Mouse (Mus musculus): ENCODE results near the gene Mast4. TPM values are rescaled to one million over a fixed set of nuclear protein-coding genes. Genes with fewer than 3 reads are reported as not detected.
"Not testable (repeated sequence)": the region's sequence is repeated elsewhere in the genome, so short reads cannot be mapped to it uniquely, and the experiment has no call there.

The Mast4 gene
- 19.4 and 20.3 TPM in 2 replicates for polyA plus RNA-seq (2015; fragmentation: Nextera tagmentation; extraction: Ambion mirVana)

DNA sequence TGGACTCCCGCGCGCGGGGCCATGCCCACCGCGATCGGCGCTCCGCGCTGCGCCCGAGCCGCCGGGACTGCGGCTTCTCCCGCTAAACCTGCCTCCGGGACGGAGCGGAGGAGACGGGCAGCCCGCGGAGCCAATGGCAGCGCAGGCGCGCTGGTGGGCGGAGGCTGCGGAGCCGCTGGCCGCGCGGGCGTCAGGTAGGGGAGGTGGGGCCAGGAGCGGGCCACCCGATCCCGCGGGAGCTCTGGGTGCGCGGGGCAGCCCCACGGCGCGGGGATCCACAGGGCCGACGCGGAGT, at the start of gene Mast4:
TSS of gene Mast4 (minus strand) at position 106 of the 295 bp plus-strand sequence.
- H3K4me3 ChIP-seq (replicated peaks), result peak within 1 kb of the TSS; percentile 68
- under 1% methylated on average over 44 of the region's 44 CpGs for WGBS
- peaks cover 20% of the 10 kb centered on the region for H3K27me3 ChIP-seq (replicated peaks)
- H3K9ac ChIP-seq, result peak within 1 kb of the TSS; percentile 54
- peak within 1 kb of the TSS; percentile 91 for H3K4me2 ChIP-seq (replicated peaks)
- no peaks in the 10 kb centered on the region for H3K36me3 ChIP-seq
- no peaks in the 10 kb centered on the region for H3K9me3 ChIP-seq
- peak; percentile 98 for ATAC-seq
- no peak within 1 kb of the TSS for H3K27ac ChIP-seq
- peaks cover 5% of the 10 kb centered on the region for H3K4me1 ChIP-seq (replicated peaks)

GRCm38 (mm10) chr13:103374495-103374894, 40.2 kb upstream of the Mast4 start:
- Histone ChIP-seq H3K4me3 (replicated peaks) (no peak overlapping the region), H3K9ac (no peak overlapping the region), H3K36me3 (no peaks in the 10 kb centered on the region), H3K4me1 (replicated peaks) (no peaks in the 10 kb centered on the region), H3K9me3 (no peaks in the 10 kb centered on the region), H3K4me2 (replicated peaks) (no peak overlapping the region), H3K27me3 (replicated peaks) (no peaks in the 10 kb centered on the region), H3K27ac (no peak overlapping the region)
- no peak for ATAC-seq
- WGBS, result 37% methylated on average over 1 of the region's 1 CpGs

DNA sequence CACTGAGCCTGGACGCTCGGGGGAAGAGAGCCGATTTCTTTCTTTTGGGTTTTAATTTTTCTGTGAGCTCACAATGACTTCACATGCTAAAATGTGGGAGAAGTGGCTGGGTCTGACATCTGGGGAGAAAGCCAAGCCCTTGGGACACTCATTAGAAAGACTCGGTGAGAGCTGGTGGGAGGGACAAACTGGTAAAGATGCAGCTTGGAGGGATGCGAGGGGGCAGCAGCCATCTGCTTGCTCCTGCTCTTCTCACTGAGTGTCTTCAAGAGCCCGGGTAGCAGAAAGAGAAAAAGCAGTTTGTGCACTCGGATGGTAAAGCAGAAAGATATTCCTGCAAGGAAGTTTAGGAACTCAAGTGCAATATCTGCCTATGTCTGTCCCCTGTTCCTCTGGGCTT, 34.9 kb upstream of the Mast4 start:
- Histone ChIP-seq H3K4me2 (replicated peaks) (no peak overlapping the region), H3K9me3 (no peaks in the 10 kb centered on the region), H3K9ac (no peak overlapping the region), H3K27ac (no peak overlapping the region), H3K4me1 (replicated peaks) (no peaks in the 10 kb centered on the region), H3K27me3 (replicated peaks) (no peaks in the 10 kb centered on the region), H3K36me3 (no peaks in the 10 kb centered on the region), H3K4me3 (replicated peaks) (no peak overlapping the region)
- no peak for ATAC-seq
- WGBS, result 71% methylated on average over 7 of the region's 7 CpGs

- no peak overlapping the region for H3K9ac ChIP-seq
- ATAC-seq, result no peak
- H3K9me3 ChIP-seq, result no peaks in the 10 kb centered on the region
- no peak overlapping the region for H3K27ac ChIP-seq
- no peak overlapping the region for H3K4me2 ChIP-seq (replicated peaks)
- WGBS, result 82% methylated on average over 10 of the region's 10 CpGs
- H3K36me3 ChIP-seq, result no peaks in the 10 kb centered on the region
- H3K27me3 ChIP-seq (replicated peaks), result no peaks in the 10 kb centered on the region
- no peaks in the 10 kb centered on the region for H3K4me1 ChIP-seq (replicated peaks)
- no peak overlapping the region for H3K4me3 ChIP-seq (replicated peaks)
Observed at GRCm38 (mm10) chr13:103363181-103363580, 28.9 kb upstream of the Mast4 start.

DNA sequence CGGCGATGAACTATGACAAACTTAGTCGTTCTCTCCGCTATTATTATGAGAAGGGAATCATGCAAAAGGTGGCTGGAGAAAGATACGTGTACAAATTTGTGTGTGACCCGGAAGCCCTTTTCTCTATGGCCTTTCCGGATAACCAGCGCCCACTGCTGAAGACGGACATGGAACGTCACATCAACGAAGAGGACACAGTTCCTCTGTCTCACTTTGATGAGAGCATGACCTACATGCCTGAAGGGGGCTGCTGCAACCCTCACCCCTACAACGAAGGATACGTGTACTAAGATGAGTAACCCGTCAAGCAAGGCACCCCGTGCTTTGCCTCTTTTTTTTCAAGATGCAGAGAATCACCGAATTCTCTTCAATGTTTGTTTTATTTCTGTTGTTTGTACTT, 23.1 kb upstream of the Mast4 start:
- H3K4me2 ChIP-seq (replicated peaks); H3K36me3 ChIP-seq; H3K9ac ChIP-seq; H3K27me3 ChIP-seq (replicated peaks); H3K4me3 ChIP-seq (replicated peaks); H3K9me3 ChIP-seq; H3K4me1 ChIP-seq (replicated peaks); H3K27ac ChIP-seq; ATAC-seq: not testable (repeated sequence)
- 94% methylated on average over 16 of the region's 16 CpGs for WGBS

DNA sequence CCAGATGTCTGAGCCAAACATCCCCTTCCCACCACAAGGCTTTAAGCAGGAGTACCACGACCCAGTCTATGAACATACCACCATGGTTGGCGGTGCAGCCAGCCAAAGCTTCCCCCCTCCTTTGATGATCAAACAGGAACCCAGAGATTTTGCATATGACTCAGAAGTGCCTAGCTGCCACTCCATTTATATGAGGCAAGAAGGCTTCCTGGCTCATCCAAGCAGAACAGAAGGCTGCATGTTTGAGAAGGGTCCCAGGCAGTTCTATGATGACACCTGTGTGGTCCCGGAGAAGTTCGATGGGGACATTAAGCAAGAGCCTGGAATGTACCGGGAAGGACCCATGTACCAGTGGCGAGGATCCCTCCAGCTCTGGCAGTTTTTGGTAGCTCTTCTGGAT, 22.6 kb upstream of the Mast4 start:
- ATAC-seq; H3K9me3 ChIP-seq; H3K4me2 ChIP-seq (replicated peaks); H3K4me3 ChIP-seq (replicated peaks); H3K27ac ChIP-seq; H3K36me3 ChIP-seq; H3K27me3 ChIP-seq (replicated peaks); H3K9ac ChIP-seq; H3K4me1 ChIP-seq (replicated peaks): not testable (repeated sequence)
- 99% methylated on average over 5 of the region's 6 CpGs for WGBS

DNA sequence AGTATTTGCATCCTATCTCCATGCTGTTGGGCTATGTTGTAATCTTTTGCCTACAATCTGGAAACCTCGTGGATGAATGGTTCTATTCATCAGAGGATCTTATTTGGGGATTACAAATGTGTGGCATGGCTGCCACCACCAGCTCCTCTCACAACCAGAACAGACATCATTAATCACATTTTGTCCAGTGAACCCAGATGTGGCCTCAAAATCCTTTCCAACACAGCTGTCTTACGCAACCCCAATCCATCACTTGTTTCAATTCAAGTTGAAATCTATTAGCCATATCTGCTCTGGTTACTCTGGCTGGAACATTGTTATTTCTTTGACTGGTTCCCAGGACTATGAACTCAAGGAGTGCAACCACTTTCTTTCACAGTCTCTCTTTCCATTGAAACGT, 20.4 kb upstream of the Mast4 start:
- H3K9ac ChIP-seq, result no peak overlapping the region
- no peak overlapping the region for H3K4me3 ChIP-seq (replicated peaks)
- no peaks in the 10 kb centered on the region for H3K36me3 ChIP-seq
- ATAC-seq, result no peak
- H3K4me1 ChIP-seq (replicated peaks), result no peaks in the 10 kb centered on the region
- no peak overlapping the region for H3K4me2 ChIP-seq (replicated peaks)
- no peaks in the 10 kb centered on the region for H3K9me3 ChIP-seq
- 74% methylated on average over 3 of the region's 3 CpGs for WGBS
- H3K27ac ChIP-seq, result no peak overlapping the region
- H3K27me3 ChIP-seq (replicated peaks), result no peaks in the 10 kb centered on the region

DNA sequence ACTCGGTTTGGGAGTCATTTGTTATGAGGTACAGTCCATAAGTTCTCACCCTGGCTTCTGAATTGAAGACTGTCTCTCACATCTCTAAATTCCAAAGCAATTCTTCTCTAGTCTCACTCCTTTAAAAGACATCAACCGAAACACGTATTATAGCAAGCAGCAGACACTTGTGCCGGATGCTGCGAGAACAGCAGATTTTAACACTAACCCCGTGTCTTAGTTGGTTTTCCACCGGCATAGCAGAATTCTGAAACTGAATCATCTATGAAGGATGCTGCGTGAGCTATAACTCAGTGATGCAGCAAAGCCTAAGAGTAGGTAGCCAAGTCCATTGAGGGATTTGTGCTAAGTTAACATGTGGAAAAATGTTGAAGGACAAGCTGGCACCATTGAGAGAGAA, 10.5 kb upstream of the Mast4 start:
- Histone ChIP-seq H3K4me3 (replicated peaks) (no peak overlapping the region), H3K4me2 (replicated peaks) (no peak overlapping the region), H3K9ac (no peak overlapping the region), H3K9me3 (no peaks in the 10 kb centered on the region), H3K36me3 (no peaks in the 10 kb centered on the region), H3K27ac (no peak overlapping the region), H3K4me1 (replicated peaks) (no peaks in the 10 kb centered on the region), H3K27me3 (replicated peaks) (no peaks in the 10 kb centered on the region)
- ATAC-seq, result no peak
- WGBS, result 94% methylated on average over 8 of the region's 8 CpGs

- Histone ChIP-seq H3K4me3 (replicated peaks) (no peak overlapping the region), H3K27ac (no peak overlapping the region)
Observed at GRCm38 (mm10) chr13:103344006-103344720, 9.9 kb upstream of the Mast4 start.

DNA sequence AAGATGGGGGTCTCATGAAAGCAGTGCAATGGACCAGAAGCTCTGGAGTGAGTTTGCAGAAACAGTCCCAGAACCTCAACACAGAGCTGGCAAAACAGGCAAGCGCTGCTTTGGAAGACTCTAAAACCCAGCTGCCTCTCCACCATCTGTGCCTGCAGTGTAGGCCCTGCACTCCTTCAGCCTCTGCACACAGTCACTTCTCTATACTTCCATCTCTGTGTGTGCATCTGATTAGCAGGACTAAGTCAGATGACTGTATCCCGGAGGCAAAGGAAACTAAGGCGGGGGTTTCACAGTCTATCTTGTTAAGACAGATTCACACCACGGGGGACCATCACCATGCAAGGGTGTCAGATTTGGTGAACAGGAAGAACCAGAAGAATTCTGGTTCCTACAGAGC, 6.7 kb upstream of the Mast4 start:
- 86% methylated on average over 4 of the region's 4 CpGs for WGBS
- no peak for ATAC-seq
- no peaks in the 10 kb centered on the region for H3K36me3 ChIP-seq
- no peak overlapping the region for H3K4me2 ChIP-seq (replicated peaks)
- no peaks in the 10 kb centered on the region for H3K9me3 ChIP-seq
- H3K27me3 ChIP-seq (replicated peaks), result peaks cover 3% of the 10 kb centered on the region; the same call in 1 of the 2 replicates
- no peak overlapping the region for H3K27ac ChIP-seq
- H3K9ac ChIP-seq, result no peak overlapping the region
- H3K4me3 ChIP-seq (replicated peaks), result no peak overlapping the region
- H3K4me1 ChIP-seq (replicated peaks), result no peaks in the 10 kb centered on the region

More at GRCm38 (mm10) chr13:103344006-103344720, 9.9 kb upstream of the Mast4 start:
- Histone ChIP-seq H3K9ac (no peak overlapping the region), H3K9me3 (no peaks in the 10 kb centered on the region), H3K27me3 (replicated peaks) (no peaks in the 10 kb centered on the region), H3K4me2 (replicated peaks) (no peak overlapping the region), H3K36me3 (no peaks in the 10 kb centered on the region), H3K4me1 (replicated peaks) (no peaks in the 10 kb centered on the region)
- ATAC-seq, result no peak
- WGBS, result 66% methylated on average over 8 of the region's 8 CpGs

- 75% methylated on average over 2 of the region's 2 CpGs for WGBS
- H3K4me2 ChIP-seq (replicated peaks), result no peak overlapping the region
- no peaks in the 10 kb centered on the region for H3K9me3 ChIP-seq
- H3K4me1 ChIP-seq (replicated peaks), result peaks cover 2% of the 10 kb centered on the region
- no peak overlapping the region for H3K9ac ChIP-seq
- H3K27ac ChIP-seq, result no peak overlapping the region
- peaks cover 9% of the 10 kb centered on the region for H3K27me3 ChIP-seq (replicated peaks)
- no peaks in the 10 kb centered on the region for H3K36me3 ChIP-seq
- no peak overlapping the region for H3K4me3 ChIP-seq (replicated peaks)
- ATAC-seq, result no peak
Observed at GRCm38 (mm10) chr13:103338616-103339015, 4.3 kb upstream of the Mast4 start.

DNA sequence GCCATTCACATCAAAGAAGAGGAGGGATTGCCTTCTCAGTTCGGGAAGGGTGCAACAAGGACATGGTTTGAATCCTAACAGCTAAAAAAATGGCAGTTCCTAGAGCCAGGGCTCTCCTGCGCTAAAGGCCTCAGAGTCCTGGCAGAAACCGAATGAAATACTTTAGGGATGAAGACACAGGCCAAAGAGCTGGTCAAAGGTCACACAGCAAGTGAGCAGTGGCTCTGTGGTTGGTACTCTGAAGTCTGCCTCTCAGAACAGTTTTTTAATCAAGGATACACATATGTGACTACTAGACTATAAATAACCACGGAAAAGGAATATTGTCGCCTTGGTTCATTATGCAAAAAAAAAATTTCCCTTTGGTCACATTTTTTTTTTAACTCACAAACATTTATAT, 1.9 kb upstream of the Mast4 start:
- H3K4me3 ChIP-seq (replicated peaks), result no peak overlapping the region
- H3K27me3 ChIP-seq (replicated peaks), result peaks cover 20% of the 10 kb centered on the region
- H3K4me2 ChIP-seq (replicated peaks), result no peak overlapping the region
- H3K36me3 ChIP-seq, result no peaks in the 10 kb centered on the region
- no peak for ATAC-seq
- no peak overlapping the region for H3K27ac ChIP-seq
- 48% methylated on average over 5 of the region's 5 CpGs for WGBS
- peaks cover 5% of the 10 kb centered on the region for H3K4me1 ChIP-seq (replicated peaks)
- no peak overlapping the region for H3K9ac ChIP-seq
- no peaks in the 10 kb centered on the region for H3K9me3 ChIP-seq

- Histone ChIP-seq H3K27ac (no peak overlapping the region), H3K9me3 (no peaks in the 10 kb centered on the region), H3K4me2 (replicated peaks) (peak overlapping the region; percentile 91), H3K27me3 (replicated peaks) (peaks cover 20% of the 10 kb centered on the region), H3K4me1 (replicated peaks) (peaks cover 5% of the 10 kb centered on the region), H3K36me3 (no peaks in the 10 kb centered on the region), H3K4me3 (replicated peaks) (peak overlapping the region; percentile 68), H3K9ac (peak overlapping the region; percentile 54)
- WGBS, result 2% methylated on average over 32 of the region's 32 CpGs
- peak; percentile 18 for ATAC-seq
Observed at GRCm38 (mm10) chr13:103334723-103335458, 594 bp upstream of the Mast4 start.
